Mouse (Mus musculus) thymus, adult 2 months (tissue): ENCODE results near the gene Gse1.

ENCODE experiments used
- CTCF ChIP-seq: fragments of 200-500 bp; IDR thresholded peaks from 2 replicates; pipeline ENCODE4 v1.5.1; 2012; ENCODE audit warnings: mild to moderate bottlenecking, control low read depth, low read length, moderate library complexity, borderline replicate concordance; ENCODE audit not compliant: control insufficient read depth, poor library complexity, insufficient read depth; ENCODE audit errors: extremely low read depth
- POLR2A ChIP-seq: fragments of 200-500 bp; IDR thresholded peaks from 2 replicates; pipeline ENCODE4 v1.6.1; 2012; ENCODE audit warnings: mild to moderate bottlenecking, low read length, control low read depth, moderate library complexity; ENCODE audit not compliant: control insufficient read depth, poor library complexity, insufficient read depth; ENCODE audit errors: extremely low read depth

GRCm38 (mm10) chr8:120433143-120433542, 204.9 kb downstream of the Gse1 start:
- no peak for TF ChIP-seq CTCF
- TF ChIP-seq POLR2A: no peak
